Mouse (Mus musculus) C2C12 (cell line): Measurements from ENCODE around the gene Rbm5.

Experiments used
- CEBPB ChIP-seq: IDR thresholded peaks from one replicate; pipeline ENCODE4 v1.6.1; 2011; ENCODE audit warnings: low read depth, mild to moderate bottlenecking, control low read depth, moderate library complexity
- CTCF ChIP-seq: IDR thresholded peaks from one replicate; pipeline ENCODE4 v1.5.1; 2011; ENCODE audit not compliant: control insufficient read depth, insufficient read depth, insufficient read length
- MAX ChIP-seq: IDR thresholded peaks from one replicate; pipeline ENCODE4 v1.6.1; 2011; ENCODE audit warnings: mild to moderate bottlenecking, control low read depth
- MYOD1 ChIP-seq: IDR thresholded peaks from one replicate; pipeline ENCODE4 v1.6.1; 2011; ENCODE audit warnings: low read depth; ENCODE audit not compliant: control insufficient read depth, insufficient read length
- MYOG ChIP-seq: IDR thresholded peaks from one replicate; pipeline ENCODE4 v1.6.1; 2011; ENCODE audit not compliant: control insufficient read depth, insufficient read length; ENCODE audit errors: extremely low read depth
- USF1 ChIP-seq: IDR thresholded peaks from one replicate; pipeline ENCODE4 v1.6.1; 2011; ENCODE audit warnings: low read depth, mild to moderate bottlenecking, control low read depth, moderate library complexity

GRCm38 (mm10) chr9:107709697-107710483 lies 60.9 kb downstream of the Rbm5 start, which contains the start of gene Sema3f:
- TF ChIP-seq CTCF = peak; percentile 6
- TF ChIP-seq USF1 = no peak
- TF ChIP-seq MYOD1 = no peak
- TF ChIP-seq CEBPB = no peak
- TF ChIP-seq MYOG = no peak
- TF ChIP-seq MAX = no peak
